ENCODE assay signal across 33 mouse cellular contexts in the genomic region with DNA sequence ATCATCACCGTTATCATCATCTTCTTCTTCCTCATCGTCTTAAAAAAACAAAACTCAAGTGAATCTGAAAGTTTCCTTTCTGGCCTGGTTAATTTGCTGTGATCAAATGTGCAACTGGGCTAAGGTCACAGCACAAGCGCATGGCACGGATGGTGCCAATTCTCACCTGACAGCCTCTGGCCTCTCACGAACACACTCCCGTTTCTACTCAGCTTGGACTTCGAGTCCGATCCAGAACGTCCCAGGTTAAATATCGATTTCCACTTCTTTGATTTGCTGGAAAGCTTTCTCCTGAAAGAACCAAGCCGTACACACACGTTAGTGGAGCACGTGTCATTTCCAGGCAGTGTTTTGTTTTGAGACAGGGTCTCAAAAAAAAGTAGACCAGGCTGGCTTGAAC.
"Had no signal": no experiment of that assay in that cellular context is flagged by ENCODE, and none has a peak within 500 bp of the region (broad histone marks: within the 10 kb centered on the region; RNA-seq: fewer than 3 reads in every experiment).

No protein-coding gene starts in this region.

- H3K9ac ChIP-seq: heart, embryonic 12.5 days; heart, embryonic 13.5 days; heart, embryonic 15.5 days; hindbrain, embryonic 12.5 days; hindbrain, embryonic 13.5 days; hindbrain, embryonic 14.5 days; hindbrain, embryonic 15.5 days; intestine, embryonic 15.5 days; kidney, embryonic 15.5 days had no signal

- H3K4me1 ChIP-seq: hindbrain, embryonic 12.5 days; hindbrain, embryonic 13.5 days; hindbrain, embryonic 15.5 days; intestine, embryonic 15.5 days; kidney, embryonic 15.5 days had no signal

- H3K9me3 ChIP-seq: heart, embryonic 10.5 days; heart, embryonic 13.5 days; heart, embryonic 15.5 days; hindbrain, embryonic 12.5 days; hindbrain, embryonic 13.5 days; hindbrain, embryonic 15.5 days; intestine, embryonic 15.5 days; kidney, embryonic 15.5 days had no signal

- H3K36me3 ChIP-seq: hindbrain, embryonic 13.5 days; hindbrain, embryonic 15.5 days; intestine, embryonic 15.5 days had no signal

- H3K4me2 ChIP-seq: heart, embryonic 11.5 days; heart, embryonic 12.5 days; heart, embryonic 13.5 days; heart, embryonic 15.5 days; hindbrain, embryonic 12.5 days; hindbrain, embryonic 13.5 days; hindbrain, embryonic 14.5 days; hindbrain, embryonic 15.5 days; intestine, embryonic 15.5 days; kidney, embryonic 15.5 days had no signal

- H3K27me3 ChIP-seq: heart, embryonic 12.5 days; heart, embryonic 13.5 days; heart, embryonic 15.5 days; hindbrain, embryonic 12.5 days; hindbrain, embryonic 13.5 days; hindbrain, embryonic 15.5 days; intestine, embryonic 15.5 days; kidney, embryonic 15.5 days had no signal

- ATAC-seq: hindbrain, embryonic 16.5 days; hindbrain, postnatal 0 days; inflammation-experienced regulatory T-cells, adult 6 months; intestine, embryonic 15.5 days; intestine, embryonic 16.5 days; intestine, postnatal 0 days had no signal

- H3K4me3 ChIP-seq: heart, embryonic 10.5 days; heart, embryonic 12.5 days; heart, embryonic 13.5 days; heart, embryonic 15.5 days; hindbrain, embryonic 10.5 days; hindbrain, embryonic 12.5 days; hindbrain, embryonic 13.5 days; hindbrain, embryonic 15.5 days; intestine, embryonic 15.5 days; kidney, embryonic 15.5 days; layer of hippocampus, adult 2 months; left cerebral cortex, adult 2 months had no signal

- DNase-seq: heart, postnatal 10 days; heart, postnatal 14 days; heart, postnatal 36 days; heart, postnatal 4 days; kidney, adult 11 months; kidney, adult 18-20 months; kidney, adult 8-10 months; kidney, adult 9 months; kidney, postnatal 14 days; kidney, postnatal 25 days; kidney, postnatal 4 days; layer of hippocampus, adult 9-11 months; layer of hippocampus, postnatal 36 days had no signal

- H3K27ac ChIP-seq: heart, embryonic 10.5 days; heart, embryonic 13.5 days; heart, embryonic 15.5 days; hindbrain, embryonic 10.5 days; hindbrain, embryonic 12.5 days; hindbrain, embryonic 13.5 days; hindbrain, embryonic 14.5 days; hindbrain, embryonic 15.5 days; hindbrain, postnatal 0 days; intestine, embryonic 15.5 days; kidney, embryonic 15.5 days; kidney, postnatal 0 days; layer of hippocampus, adult 2 months; left cerebral cortex, adult 2 months had no signal
